Mouse (Mus musculus) kidney, postnatal 0 days (tissue): ENCODE data around the gene Sccpdh. TPM values are rescaled to one million over a fixed set of nuclear protein-coding genes. Genes with fewer than 3 reads are reported as not detected.
"Not testable (repeated sequence)": the region's sequence is repeated elsewhere in the genome, so short reads cannot be mapped to it uniquely, and the experiment has no call there.

Experiments
- ATAC-seq: fragments of 200-750 bp; cut with Nextera tagmentation; replicated peaks from 2 replicates; pipeline ENCODE4 v1.8.0; 2017; ENCODE audit warnings: low read depth, moderate number of reproducible peaks, moderate TSS enrichment, moderate library complexity; ENCODE audit not compliant: low FRiP score
- DNase-seq: peaks from one replicate; pipeline ENCODE4 v3.0.0-alpha.2; 2016; ENCODE audit warnings: low spot score
- H3K27ac ChIP-seq: fragments of 300-500 bp; sonication (generic); 2 replicates; pipeline ENCODE4 v1.5.1; 2014; ENCODE audit warnings: mild to moderate bottlenecking
- H3K27me3 ChIP-seq: fragments of 300-500 bp; sonication (generic); 2 replicates; pipeline ENCODE4 v1.6.1; 2014; ENCODE audit warnings: low read length, mixed read lengths; ENCODE audit not compliant: insufficient read depth
- H3K36me3 ChIP-seq: fragments of 300-500 bp; sonication (generic); 2 replicates; pipeline ENCODE4 v1.6.1; 2014; ENCODE audit warnings: low read length, mixed read lengths; ENCODE audit not compliant: insufficient read depth
- H3K4me1 ChIP-seq: fragments of 300-500 bp; sonication (generic); replicated peaks from 2 replicates; pipeline ENCODE4 v1.6.1; 2014; ENCODE audit warnings: antibody characterized with exemption, low read length, mixed read lengths; ENCODE audit not compliant: insufficient read depth
- H3K4me2 ChIP-seq: fragments of 300-500 bp; sonication (generic); 2 replicates; pipeline ENCODE4 v1.6.1; 2014; ENCODE audit warnings: mild to moderate bottlenecking, low read length, moderate library complexity, mixed read lengths
- H3K4me3 ChIP-seq: fragments of 300-500 bp; sonication (generic); replicated peaks from 2 replicates; pipeline ENCODE4 v1.5.1; 2014; ENCODE audit warnings: low read depth, low read length
- H3K9ac ChIP-seq: fragments of 300-500 bp; sonication (generic); 2 replicates; pipeline ENCODE4 v1.6.1; 2014; ENCODE audit warnings: low read depth, low read length
- H3K9me3 ChIP-seq: fragments of 300-500 bp; sonication (generic); replicated peaks from 2 replicates; pipeline ENCODE4 v1.6.1; 2016; ENCODE audit warnings: low read length, inconsistent platforms, mixed read lengths
- CTCF ChIP-seq: IDR thresholded peaks from 2 replicates; pipeline ENCODE4 v1.5.1; 2016; ENCODE audit warnings: antibody characterized with exemption, low read depth, mild to moderate bottlenecking, moderate library complexity
- WGBS: fragments of 180-500 bp; shearing (Covaris S2); extraction: QIAGEN DNeasy Blood & Tissue Kit; methylation state at CpG from one replicate; pipeline ENCODE4 v1.1.7; 2014; 5-methylcytosine and 5-hydroxymethylcytosine counted together
- polyA plus RNA-seq: library from polyadenylated mRNA; unstranded; fragments of >200 nt; fragmentation: Nextera tagmentation; extraction: Ambion mirVana; gene quantifications from 2 replicates; pipeline ENCODE4 v1.2.1, GENCODE M21; 2015

The Sccpdh gene
- polyA plus RNA-seq, 1 experiment from 2014 or later = 71.9 TPM

DNA sequence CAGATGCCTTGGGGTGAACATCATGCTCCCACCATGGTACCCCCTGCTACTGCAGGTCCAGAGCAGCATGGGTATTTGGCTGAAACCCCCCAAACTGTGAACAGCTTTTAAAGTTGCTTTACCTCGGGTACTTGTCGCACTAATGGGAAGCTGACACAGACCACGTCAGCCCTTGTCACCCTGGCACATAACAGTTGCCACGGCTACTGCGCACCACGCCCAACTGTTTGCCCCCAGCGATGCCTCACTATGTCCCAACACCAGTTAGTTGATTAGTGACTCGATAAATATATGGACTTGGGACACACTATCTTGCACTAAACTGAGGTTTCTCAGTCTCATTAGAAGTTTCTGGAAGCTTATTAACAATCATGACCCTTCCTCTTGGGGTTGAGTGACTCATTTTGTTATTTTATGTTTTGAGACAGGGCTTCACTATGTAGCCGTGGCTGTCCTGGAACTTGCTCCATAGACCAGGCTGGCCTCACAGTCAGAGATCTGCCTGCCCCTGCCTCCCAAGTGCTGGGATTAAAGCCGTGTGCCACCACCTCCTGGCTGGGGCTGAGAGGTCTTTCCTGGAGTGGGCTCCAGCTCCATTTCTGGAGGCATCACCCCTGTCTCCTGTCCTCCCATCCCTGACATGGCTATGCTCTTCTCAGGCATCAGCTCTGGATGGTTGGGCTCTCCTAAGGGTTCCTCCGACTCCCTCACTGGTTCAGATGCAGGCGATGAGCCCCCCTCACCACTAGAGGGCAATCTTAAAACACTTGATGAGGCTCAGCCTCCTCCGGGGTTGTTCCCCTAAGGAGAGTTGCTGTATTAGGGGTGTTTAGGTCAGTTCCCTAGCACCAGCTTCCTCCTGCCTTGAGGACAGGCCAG is 22.7 kb upstream of the Sccpdh start:
- 64% methylated on average over 13 of the region's 13 CpGs for WGBS
- peak; percentile 90 for TF ChIP-seq CTCF
- H3K27ac ChIP-seq = no peak overlapping the region
- H3K27me3 ChIP-seq = no peaks in the 10 kb centered on the region
- ATAC-seq (peak; percentile 80; the same call in 1 of the 2 replicates), DNase-seq (peak; percentile 88)
- H3K9me3 ChIP-seq = no peaks in the 10 kb centered on the region
- H3K9ac ChIP-seq = no peak overlapping the region
- H3K4me2 ChIP-seq = peak overlapping the region; percentile 47
- no peaks in the 10 kb centered on the region for H3K36me3 ChIP-seq
- H3K4me3 ChIP-seq = no peak overlapping the region
- no peaks in the 10 kb centered on the region for H3K4me1 ChIP-seq

DNA sequence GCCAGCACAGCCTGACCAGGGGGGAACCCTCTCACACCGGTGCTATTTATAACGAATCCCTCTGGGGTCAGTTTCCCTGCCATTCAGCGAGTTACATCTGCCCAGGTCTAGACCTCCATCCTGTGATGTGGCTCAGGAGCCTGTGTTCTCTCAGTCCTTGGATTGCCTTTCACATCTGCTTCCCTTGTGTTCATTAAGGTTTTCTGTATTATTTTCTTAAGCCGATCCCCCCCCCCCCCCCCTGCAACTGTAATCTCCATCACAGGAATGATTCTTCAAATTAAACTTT is 22.1 kb upstream of the Sccpdh start:
- Histone ChIP-seq H3K27ac (no peak overlapping the region), H3K36me3 (no peaks in the 10 kb centered on the region), H3K9ac (no peak overlapping the region), H3K27me3 (no peaks in the 10 kb centered on the region), H3K4me3 (no peak overlapping the region), H3K4me1 (no peaks in the 10 kb centered on the region), H3K9me3 (no peaks in the 10 kb centered on the region), H3K4me2 (peak overlapping the region; percentile 47)
- WGBS = 14% methylated on average over 4 of the region's 4 CpGs
- no peak for TF ChIP-seq CTCF
- no peak for ATAC-seq
- no peak for DNase-seq

DNA sequence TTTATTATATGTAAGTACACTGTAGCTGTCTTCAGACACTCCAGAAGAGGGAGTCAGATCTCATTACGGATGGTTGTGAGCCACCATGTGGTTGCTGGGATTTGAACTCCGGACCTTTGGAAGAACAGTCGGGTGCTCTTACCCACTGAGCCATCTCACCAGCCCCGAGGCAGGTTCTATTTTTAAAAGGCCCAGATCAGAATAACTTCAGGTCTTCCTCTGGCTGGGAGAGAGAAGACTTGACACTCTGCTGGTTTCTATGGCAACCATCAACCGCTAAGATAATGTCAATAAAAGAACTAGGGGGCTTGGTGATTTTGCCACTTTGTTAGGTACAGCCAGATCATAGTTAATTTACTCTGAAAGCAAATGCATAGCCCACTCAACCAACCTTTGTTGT is 19.3 kb upstream of the Sccpdh start:
- WGBS = 75% methylated on average over 4 of the region's 5 CpGs
- H3K36me3 ChIP-seq = not testable (repeated sequence)

DNA sequence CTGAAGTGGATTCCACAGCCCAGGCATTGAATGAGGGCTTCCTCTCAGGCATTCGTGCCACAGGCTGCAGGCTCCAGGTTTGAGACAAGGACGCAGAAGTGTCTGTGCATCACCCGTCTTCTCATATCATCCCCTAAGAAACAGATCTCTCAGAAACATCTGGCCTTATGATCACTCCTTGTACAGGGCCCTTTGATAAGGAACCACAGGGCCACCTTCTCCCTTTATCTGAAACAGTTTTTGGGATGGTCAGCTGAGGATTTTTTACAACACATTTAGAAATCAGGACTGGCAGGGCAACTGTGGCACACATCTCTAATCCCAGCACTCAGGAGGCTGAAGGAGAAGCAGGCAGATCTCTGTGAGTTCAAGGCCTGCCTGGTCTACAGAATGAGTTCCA is 18.7 kb upstream of the Sccpdh start:
- DNase-seq (no peak), ATAC-seq (no peak)
- H3K27ac ChIP-seq = no peak overlapping the region
- H3K9ac ChIP-seq = no peak overlapping the region
- H3K4me2 ChIP-seq = no peak overlapping the region
- no peak overlapping the region for H3K4me3 ChIP-seq
- no peaks in the 10 kb centered on the region for H3K36me3 ChIP-seq
- WGBS = 87% methylated on average over 3 of the region's 3 CpGs
- no peaks in the 10 kb centered on the region for H3K27me3 ChIP-seq
- no peaks in the 10 kb centered on the region for H3K4me1 ChIP-seq
- TF ChIP-seq CTCF = no peak
- no peaks in the 10 kb centered on the region for H3K9me3 ChIP-seq

More for the DNA sequence above, 19.3 kb upstream of the Sccpdh start:
- ATAC-seq, H3K27me3 ChIP-seq, H3K4me2 ChIP-seq, H3K27ac ChIP-seq, H3K9ac ChIP-seq, H3K4me1 ChIP-seq, DNase-seq, H3K9me3 ChIP-seq, H3K4me3 ChIP-seq: not testable (repeated sequence)

DNA sequence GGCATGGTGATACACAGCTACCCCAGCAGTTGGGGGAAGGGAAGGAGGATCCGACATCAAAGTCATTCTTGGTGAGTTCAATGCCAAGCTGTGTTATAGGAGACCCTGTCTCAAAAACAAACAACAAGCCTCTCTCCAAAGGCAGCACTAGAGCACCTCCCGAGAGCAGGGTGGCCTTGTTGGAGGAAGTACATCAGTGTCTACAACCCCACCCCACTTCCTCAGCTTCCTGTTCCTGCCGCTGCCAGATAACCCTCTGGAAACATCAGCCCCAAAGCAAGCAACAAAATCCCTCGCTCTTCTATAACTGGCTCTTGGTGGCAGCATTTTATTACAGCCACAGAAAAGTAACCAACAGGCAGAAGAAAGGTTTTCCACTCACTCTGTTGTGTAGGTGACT is 17.7 kb upstream of the Sccpdh start:
- Histone ChIP-seq H3K4me2 (no peak overlapping the region), H3K9ac (no peak overlapping the region), H3K27ac (no peak overlapping the region), H3K4me1 (no peaks in the 10 kb centered on the region), H3K27me3 (no peaks in the 10 kb centered on the region), H3K9me3 (no peaks in the 10 kb centered on the region), H3K4me3 (no peak overlapping the region), H3K36me3 (no peaks in the 10 kb centered on the region)
- DNase-seq (peak; percentile 8), ATAC-seq (no peak)
- 55% methylated on average over 4 of the region's 4 CpGs for WGBS
- no peak for TF ChIP-seq CTCF

DNA sequence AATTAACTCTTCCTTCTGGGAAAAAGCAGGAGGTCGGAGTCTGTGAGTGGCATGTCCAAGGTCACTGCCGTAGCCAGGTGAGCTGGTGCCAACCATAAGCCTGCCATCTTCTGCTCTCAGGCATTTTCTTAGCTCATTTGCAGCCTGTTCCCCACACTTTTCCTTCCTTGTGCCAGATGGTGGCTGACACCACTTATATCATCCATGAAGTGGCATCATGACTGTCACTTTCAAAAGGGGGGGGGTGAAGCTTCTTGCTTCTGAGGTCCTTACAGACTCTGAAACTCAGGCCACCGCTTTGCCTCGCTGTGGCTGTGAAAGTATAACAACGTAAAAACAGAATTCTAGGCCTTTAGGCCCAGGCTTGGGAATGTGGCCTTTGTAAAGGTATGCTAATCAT is 16.8 kb upstream of the Sccpdh start:
- WGBS = 85% methylated on average over 5 of the region's 5 CpGs
- Histone ChIP-seq H3K4me3 (no peak overlapping the region), H3K4me2 (no peak overlapping the region), H3K9me3 (no peaks in the 10 kb centered on the region), H3K9ac (no peak overlapping the region), H3K27ac (no peak overlapping the region), H3K4me1 (no peaks in the 10 kb centered on the region), H3K27me3 (no peaks in the 10 kb centered on the region), H3K36me3 (no peaks in the 10 kb centered on the region)
- DNase-seq (no peak), ATAC-seq (no peak)
- no peak for TF ChIP-seq CTCF

DNA sequence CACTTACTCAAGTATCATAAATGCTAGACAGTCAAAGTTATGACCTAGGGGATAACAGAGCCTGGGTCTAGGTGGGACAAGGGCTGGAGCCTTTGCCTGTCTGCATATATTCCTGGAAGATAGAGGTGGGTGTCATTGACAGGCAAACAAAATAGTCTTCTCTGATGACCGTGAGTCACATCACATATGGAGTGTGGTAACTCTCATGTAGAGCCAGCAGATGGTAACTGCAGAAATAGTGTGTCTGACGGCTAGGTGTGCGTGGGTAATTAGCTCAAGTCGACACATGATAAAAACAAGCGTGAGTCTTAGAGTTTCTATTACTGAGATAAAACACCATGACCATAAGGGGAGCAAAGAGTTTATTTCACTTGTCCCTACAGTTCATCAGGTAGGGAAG is 4.9 kb upstream of the Sccpdh start:
- no peaks in the 10 kb centered on the region for H3K36me3 ChIP-seq
- ATAC-seq = no peak
- H3K4me2 ChIP-seq = no peak overlapping the region
- 89% methylated on average over 5 of the region's 5 CpGs for WGBS
- TF ChIP-seq CTCF = no peak
- no peak overlapping the region for H3K27ac ChIP-seq
- H3K4me3 ChIP-seq = no peak overlapping the region
- no peak for DNase-seq
- H3K9me3 ChIP-seq = no peaks in the 10 kb centered on the region
- no peaks in the 10 kb centered on the region for H3K4me1 ChIP-seq
- no peak overlapping the region for H3K9ac ChIP-seq
- H3K27me3 ChIP-seq = no peaks in the 10 kb centered on the region
